Mouse (Mus musculus) embryonic facial prominence, embryonic 15.5 days (tissue): ENCODE measurements around the gene Vwa3a. TPM values are rescaled to one million over a fixed set of nuclear protein-coding genes. Genes with fewer than 3 reads are reported as not detected.

Experiments used
- ATAC-seq: fragments of 200-750 bp; cut with Nextera tagmentation; 2 replicates; pipeline ENCODE4 v1.8.0; 2017; ENCODE audit warnings: low read depth, moderate TSS enrichment; ENCODE audit not compliant: insufficient number of reproducible peaks, low FRiP score, low TSS enrichment
- H3K27ac ChIP-seq: fragments of 300-500 bp; sonication (generic); replicated peaks from 2 replicates; pipeline ENCODE4 v1.5.1; 2015; ENCODE audit warnings: mild to moderate bottlenecking, inconsistent platforms
- H3K27me3 ChIP-seq: fragments of 300-500 bp; sonication (generic); 2 replicates; pipeline ENCODE4 v1.6.1; 2015; ENCODE audit warnings: inconsistent platforms
- H3K36me3 ChIP-seq: fragments of 300-500 bp; sonication (generic); 2 replicates; pipeline ENCODE4 v1.6.1; 2015; ENCODE audit warnings: mild to moderate bottlenecking, inconsistent platforms
- H3K4me1 ChIP-seq: fragments of 300-500 bp; sonication (generic); 2 replicates; pipeline ENCODE4 v1.6.1; 2015; ENCODE audit warnings: inconsistent platforms
- H3K4me2 ChIP-seq: fragments of 300-500 bp; sonication (generic); replicated peaks from 2 replicates; pipeline ENCODE4 v1.6.1; 2015; ENCODE audit warnings: mild to moderate bottlenecking, inconsistent platforms
- H3K4me3 ChIP-seq: fragments of 300-500 bp; sonication (generic); replicated peaks from 2 replicates; pipeline ENCODE4 v1.5.1; 2015; ENCODE audit warnings: mild to moderate bottlenecking, inconsistent platforms
- H3K9ac ChIP-seq: fragments of 300-500 bp; sonication (generic); 2 replicates; pipeline ENCODE4 v1.6.1; 2015; ENCODE audit warnings: inconsistent platforms
- H3K9me3 ChIP-seq: fragments of 300-500 bp; sonication (generic); replicated peaks from 2 replicates; pipeline ENCODE4 v1.6.1; 2016; ENCODE audit warnings: inconsistent platforms
- WGBS: fragments of 180-500 bp; shearing (Covaris S2); methylation state at CpG from one replicate; pipeline ENCODE4 v1.1.7; 2015; 5-methylcytosine and 5-hydroxymethylcytosine counted together
- polyA plus RNA-seq: library from polyadenylated mRNA; unstranded; fragments of >200 nt; fragmentation: Nextera tagmentation; extraction: Ambion mirVana; gene quantifications from 2 replicates; pipeline ENCODE4 v1.2.1, GENCODE M21; 2015

Gene Vwa3a
- polyA plus RNA-seq, 1 experiment from 2014 or later: 3.2 TPM

DNA sequence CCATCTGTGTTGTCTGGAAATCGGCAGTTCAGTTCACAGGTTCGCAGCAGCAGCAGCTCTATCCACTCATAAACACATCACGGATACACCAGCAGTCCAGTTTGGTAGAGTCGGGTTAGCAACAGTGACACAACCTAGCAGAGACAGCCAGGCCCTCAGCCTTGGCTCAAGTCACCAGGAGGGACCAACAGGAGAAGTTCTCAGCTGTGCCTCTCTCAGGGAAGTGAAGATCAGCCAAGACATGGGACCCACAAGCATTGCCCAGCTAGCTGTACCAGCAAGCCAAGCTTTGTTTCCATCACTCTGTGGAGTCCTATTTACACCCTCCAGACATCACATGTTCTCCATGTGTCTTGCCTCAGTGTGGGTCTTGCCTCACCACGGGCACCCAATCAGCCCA is 7.7 kb downstream of the Vwa3a start:
- no peaks in the 10 kb centered on the region for H3K9me3 ChIP-seq

DNA sequence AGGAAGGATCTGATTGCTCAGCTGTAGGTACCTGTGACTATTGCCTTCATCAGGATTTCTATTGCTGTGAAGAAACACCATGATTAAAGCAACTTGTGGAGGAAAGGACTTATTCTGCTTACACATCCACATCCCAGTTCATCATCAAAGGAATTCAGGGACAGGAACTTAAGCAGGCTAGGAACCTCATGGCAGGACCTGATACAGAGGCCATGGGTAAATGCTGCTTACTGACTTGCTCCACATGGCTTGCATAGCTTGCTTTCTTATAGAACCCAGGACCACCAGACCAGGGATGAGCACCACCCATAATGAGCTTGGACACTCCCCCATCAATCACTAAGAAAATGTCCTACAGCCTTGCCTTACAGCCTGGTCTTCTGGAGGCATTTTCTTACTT is 9.4 kb downstream of the Vwa3a start:
- no peak for ATAC-seq
- Histone ChIP-seq H3K27ac (no peak overlapping the region), H3K4me2 (no peak overlapping the region), H3K9me3 (no peaks in the 10 kb centered on the region), H3K27me3 (no peaks in the 10 kb centered on the region), H3K36me3 (no peaks in the 10 kb centered on the region), H3K4me1 (no peaks in the 10 kb centered on the region), H3K4me3 (no peak overlapping the region), H3K9ac (no peak overlapping the region)

More for the DNA sequence above, 7.7 kb downstream of the Vwa3a start:
- Histone ChIP-seq H3K27me3 (no peaks in the 10 kb centered on the region), H3K4me3 (no peak overlapping the region), H3K4me1 (no peaks in the 10 kb centered on the region), H3K9ac (no peak overlapping the region), H3K27ac (no peak overlapping the region), H3K36me3 (no peaks in the 10 kb centered on the region), H3K4me2 (no peak overlapping the region)
- 85% methylated on average over 5 of the region's 5 CpGs for WGBS
- no peak for ATAC-seq

DNA sequence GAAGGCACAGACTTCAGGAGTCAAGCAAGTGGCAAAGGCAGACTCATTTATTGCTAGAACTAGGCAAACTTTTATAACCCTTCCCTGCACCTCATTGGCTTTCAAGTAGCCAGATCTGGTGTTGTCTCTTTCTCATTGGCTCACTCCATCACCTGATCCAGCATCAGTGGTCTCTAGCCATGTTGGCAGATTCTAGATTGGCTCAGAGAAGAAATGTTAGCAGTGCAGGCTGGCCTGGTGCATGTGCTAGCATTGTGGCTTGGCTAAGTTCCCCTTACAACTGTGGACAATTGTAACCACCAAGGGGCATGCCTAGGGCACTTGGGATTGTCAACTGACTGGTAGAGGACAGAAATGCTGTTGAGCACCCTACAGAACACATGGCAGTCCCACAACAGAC is 12.2 kb downstream of the Vwa3a start:
- ATAC-seq: no peak
- H3K27me3 ChIP-seq: no peaks in the 10 kb centered on the region
- no peak overlapping the region for H3K9ac ChIP-seq
- H3K9me3 ChIP-seq: no peaks in the 10 kb centered on the region
- H3K4me2 ChIP-seq: no peak overlapping the region
- H3K4me3 ChIP-seq: no peak overlapping the region
- H3K27ac ChIP-seq: no peak overlapping the region
- no peaks in the 10 kb centered on the region for H3K4me1 ChIP-seq
- H3K36me3 ChIP-seq: no peaks in the 10 kb centered on the region

DNA sequence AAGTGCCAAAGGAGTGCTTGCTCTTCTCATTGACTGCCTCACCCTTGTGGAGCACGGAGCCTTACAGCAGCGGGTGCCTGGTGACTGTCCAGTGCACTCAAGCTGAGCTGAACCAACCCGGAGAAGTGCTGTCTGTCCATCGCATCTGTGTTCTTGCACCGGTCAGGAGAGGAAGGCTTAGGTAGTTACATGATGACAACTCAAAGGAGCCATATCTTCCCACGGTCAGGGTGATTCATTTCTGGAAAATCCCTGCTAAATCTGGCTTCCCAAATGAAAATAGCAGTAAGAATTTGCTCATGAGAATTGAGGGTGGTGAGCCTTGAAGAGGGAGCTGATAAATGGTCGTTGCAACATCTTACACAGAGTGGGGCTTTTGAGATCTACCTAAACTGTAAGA is 12.8 kb downstream of the Vwa3a start:
- no peak overlapping the region for H3K4me3 ChIP-seq
- no peaks in the 10 kb centered on the region for H3K27me3 ChIP-seq
- H3K4me2 ChIP-seq: no peak overlapping the region
- WGBS: 83% methylated on average over 7 of the region's 7 CpGs
- H3K9ac ChIP-seq: no peak overlapping the region
- ATAC-seq: no peak
- H3K9me3 ChIP-seq: no peaks in the 10 kb centered on the region
- no peak overlapping the region for H3K27ac ChIP-seq
- H3K36me3 ChIP-seq: no peaks in the 10 kb centered on the region
- H3K4me1 ChIP-seq: no peaks in the 10 kb centered on the region

DNA sequence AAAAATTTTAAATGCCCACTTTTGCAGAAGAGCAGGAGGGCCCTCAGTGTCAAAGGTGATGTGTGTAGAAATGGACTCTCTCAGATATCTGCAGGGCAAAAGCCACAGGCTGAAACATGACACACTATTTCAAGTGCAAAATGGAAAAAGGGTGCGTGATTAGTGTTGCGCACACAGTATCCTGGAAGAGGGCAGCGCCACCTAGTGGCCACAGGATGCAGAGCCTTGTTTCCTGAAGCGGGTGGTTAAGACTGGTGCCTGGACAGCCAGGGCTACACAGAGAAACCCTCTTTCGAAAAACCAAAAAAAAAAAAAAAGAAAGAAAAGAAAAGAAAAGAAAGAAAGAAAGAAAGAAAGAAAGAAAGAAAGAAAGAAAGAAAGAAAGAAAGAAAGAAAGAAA is 15.6 kb downstream of the Vwa3a start:
- no peak overlapping the region for H3K4me2 ChIP-seq
- H3K27me3 ChIP-seq: no peaks in the 10 kb centered on the region
- H3K27ac ChIP-seq: no peak overlapping the region
- H3K9ac ChIP-seq: no peak overlapping the region
- WGBS: 4% methylated on average over 5 of the region's 5 CpGs
- peak; percentile 41; the same call in 1 of the 2 replicates for ATAC-seq
- H3K9me3 ChIP-seq: no peaks in the 10 kb centered on the region
- H3K4me1 ChIP-seq: no peaks in the 10 kb centered on the region
- H3K36me3 ChIP-seq: no peaks in the 10 kb centered on the region
- H3K4me3 ChIP-seq: no peak overlapping the region

DNA sequence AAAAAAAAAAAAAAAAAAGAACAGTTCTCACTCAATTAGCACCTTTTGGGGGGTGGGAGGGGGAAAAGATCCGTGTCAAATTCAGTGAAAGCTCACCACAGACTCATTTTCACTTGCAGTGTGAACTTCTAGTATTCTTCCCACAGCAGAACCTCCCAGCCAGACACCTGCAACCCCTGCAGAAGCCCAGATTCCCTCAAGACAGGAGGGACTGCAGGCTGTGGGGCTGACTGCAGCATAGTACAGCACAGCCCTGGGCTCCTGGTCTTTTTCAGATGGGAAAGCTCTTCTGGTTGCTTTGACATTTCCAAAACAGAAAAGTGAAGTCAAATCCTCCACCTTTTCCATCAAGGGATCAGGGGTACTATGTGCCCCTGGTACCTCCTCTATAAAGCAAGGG is 28.3 kb downstream of the Vwa3a start:
- H3K4me1 ChIP-seq: no peaks in the 10 kb centered on the region
- WGBS: 3% methylated on average over 1 of the region's 1 CpGs
- H3K4me3 ChIP-seq: no peak overlapping the region
- no peak for ATAC-seq
- no peaks in the 10 kb centered on the region for H3K36me3 ChIP-seq
- no peak overlapping the region for H3K27ac ChIP-seq
- H3K9ac ChIP-seq: no peak overlapping the region
- no peak overlapping the region for H3K4me2 ChIP-seq
- no peaks in the 10 kb centered on the region for H3K9me3 ChIP-seq
- H3K27me3 ChIP-seq: no peaks in the 10 kb centered on the region

DNA sequence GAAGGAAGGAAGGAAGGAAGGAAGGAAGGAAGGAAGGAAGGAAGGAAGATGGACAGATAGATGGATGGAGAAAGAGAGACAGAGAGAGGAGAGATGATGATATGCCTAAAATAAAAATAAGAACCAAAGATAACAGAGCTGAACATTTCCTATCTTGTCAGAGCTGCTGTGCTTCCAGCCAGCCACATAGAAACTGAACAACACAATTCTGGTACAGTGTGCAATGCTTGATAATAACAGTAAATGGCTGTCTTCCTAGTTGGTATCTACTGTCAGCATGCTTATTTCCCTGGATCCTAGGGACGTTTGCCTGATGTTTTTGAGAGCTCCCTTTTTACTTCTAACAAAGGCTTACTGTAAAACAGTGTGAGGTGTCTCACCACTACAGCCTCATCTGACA is 32.3 kb downstream of the Vwa3a start:
- H3K9me3 ChIP-seq: no peaks in the 10 kb centered on the region

DNA sequence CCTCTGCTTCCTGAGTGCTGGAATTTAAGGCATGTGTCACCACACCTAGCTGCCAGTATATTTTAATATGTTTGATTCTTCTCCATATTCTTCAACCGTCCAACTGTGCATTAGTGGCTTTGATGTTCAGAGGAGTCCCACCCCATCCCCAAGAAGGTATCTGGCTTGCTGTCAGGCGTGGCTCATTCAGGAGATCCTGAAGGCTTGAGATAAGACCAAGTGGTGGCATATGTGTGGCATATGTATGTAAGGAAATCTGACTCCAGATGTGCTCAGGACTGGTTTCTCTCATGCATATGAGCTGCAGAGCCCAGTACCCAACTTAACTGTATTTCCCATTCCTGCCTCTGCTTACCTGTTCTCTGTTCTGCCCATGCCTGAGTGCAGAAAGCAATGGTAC is 38.9 kb downstream of the Vwa3a start:
- H3K4me3 ChIP-seq: no peak overlapping the region
- no peaks in the 10 kb centered on the region for H3K9me3 ChIP-seq
- no peak for ATAC-seq
- 46% methylated on average over 2 of the region's 2 CpGs for WGBS
- no peaks in the 10 kb centered on the region for H3K4me1 ChIP-seq
- H3K27ac ChIP-seq: no peak overlapping the region
- H3K36me3 ChIP-seq: no peaks in the 10 kb centered on the region
- H3K9ac ChIP-seq: no peak overlapping the region
- H3K27me3 ChIP-seq: no peaks in the 10 kb centered on the region
- no peak overlapping the region for H3K4me2 ChIP-seq

More for the DNA sequence above, 32.3 kb downstream of the Vwa3a start:
- Histone ChIP-seq H3K27ac (no peak overlapping the region), H3K36me3 (no peaks in the 10 kb centered on the region), H3K9ac (no peak overlapping the region), H3K4me3 (no peak overlapping the region), H3K4me2 (no peak overlapping the region), H3K4me1 (no peaks in the 10 kb centered on the region), H3K27me3 (no peaks in the 10 kb centered on the region)
- ATAC-seq: no peak
- WGBS: 62% methylated on average over 1 of the region's 1 CpGs

DNA sequence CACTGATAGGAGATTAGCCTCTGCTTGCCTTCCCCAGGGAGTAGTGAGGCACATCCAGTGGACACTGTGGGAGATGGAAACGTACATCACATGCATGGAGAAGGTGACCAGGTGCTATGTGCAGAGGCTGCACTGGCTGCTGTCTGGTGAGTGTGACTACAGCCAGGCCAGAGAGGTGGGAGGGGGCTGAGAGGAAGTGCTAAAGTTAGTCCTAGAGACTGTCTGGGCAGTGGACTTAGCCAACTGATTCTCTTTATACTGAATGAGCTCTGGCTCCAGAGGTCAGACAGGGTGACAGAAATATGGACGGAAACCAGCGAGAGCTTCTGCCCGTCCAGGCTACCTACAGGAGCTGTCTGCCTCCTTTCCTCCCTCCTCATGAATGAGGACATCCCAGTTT is 56.4 kb downstream of the Vwa3a start:
- Histone ChIP-seq H3K4me2 (no peak overlapping the region), H3K36me3 (no peaks in the 10 kb centered on the region), H3K9me3 (no peaks in the 10 kb centered on the region), H3K27ac (no peak overlapping the region), H3K9ac (no peak overlapping the region), H3K4me3 (no peak overlapping the region), H3K27me3 (no peaks in the 10 kb centered on the region), H3K4me1 (no peaks in the 10 kb centered on the region)
- no peak for ATAC-seq
- WGBS: 75% methylated on average over 4 of the region's 4 CpGs

DNA sequence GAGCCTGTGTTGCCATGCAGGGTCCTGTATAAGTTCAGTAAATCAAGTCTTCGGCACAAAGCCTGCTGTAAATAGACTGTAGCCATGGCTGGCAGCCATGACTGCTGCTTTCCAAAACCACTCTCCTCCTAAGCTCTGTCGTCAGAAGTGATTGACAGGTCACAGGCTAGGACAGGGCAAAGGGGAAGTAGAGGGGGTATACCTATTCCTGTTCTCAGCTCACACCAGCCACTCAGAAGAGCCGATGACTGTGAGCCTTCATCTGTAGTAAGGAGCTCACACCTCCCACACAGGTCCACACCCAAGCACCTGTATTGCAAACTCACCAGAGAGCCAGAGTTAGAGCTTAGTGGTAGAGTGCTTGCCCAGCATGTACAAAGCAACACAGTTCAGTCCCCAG is 57.3 kb downstream of the Vwa3a start:
- H3K4me3 ChIP-seq: no peak overlapping the region
- H3K27ac ChIP-seq: no peak overlapping the region
- no peaks in the 10 kb centered on the region for H3K9me3 ChIP-seq
- no peak overlapping the region for H3K9ac ChIP-seq
- 0 out of 2 replicates have a peak, but pooled peaks have one; percentile 34 for ATAC-seq
- H3K36me3 ChIP-seq: no peaks in the 10 kb centered on the region
- no peak overlapping the region for H3K4me2 ChIP-seq
- H3K4me1 ChIP-seq: no peaks in the 10 kb centered on the region
- H3K27me3 ChIP-seq: no peaks in the 10 kb centered on the region
- 62% methylated on average over 3 of the region's 3 CpGs for WGBS

DNA sequence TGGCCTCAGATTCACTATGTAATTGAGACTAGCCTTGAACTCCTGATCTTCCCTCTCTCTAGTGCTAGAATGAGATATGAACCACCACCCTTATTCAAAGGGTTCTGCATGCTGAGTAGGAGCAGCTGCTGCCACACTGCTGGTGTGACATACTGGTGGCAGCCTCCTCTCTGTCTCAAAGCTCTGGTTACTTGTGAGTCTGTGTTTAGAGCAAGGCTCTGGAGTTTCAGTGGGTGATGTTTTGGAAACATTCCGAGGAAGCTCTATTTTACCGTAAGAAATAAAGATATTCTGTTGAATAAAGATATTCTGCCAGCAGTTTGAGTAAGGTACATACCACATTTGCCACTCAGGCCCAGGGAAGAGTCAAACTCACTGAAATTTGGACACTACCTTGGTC is 64.2 kb downstream of the Vwa3a start:
- Histone ChIP-seq H3K4me3 (no peak overlapping the region), H3K27ac (no peak overlapping the region), H3K9me3 (no peaks in the 10 kb centered on the region), H3K9ac (no peak overlapping the region), H3K27me3 (no peaks in the 10 kb centered on the region), H3K4me2 (no peak overlapping the region), H3K4me1 (no peaks in the 10 kb centered on the region), H3K36me3 (no peaks in the 10 kb centered on the region)
- ATAC-seq: no peak
- 93% methylated on average over 2 of the region's 2 CpGs for WGBS

DNA sequence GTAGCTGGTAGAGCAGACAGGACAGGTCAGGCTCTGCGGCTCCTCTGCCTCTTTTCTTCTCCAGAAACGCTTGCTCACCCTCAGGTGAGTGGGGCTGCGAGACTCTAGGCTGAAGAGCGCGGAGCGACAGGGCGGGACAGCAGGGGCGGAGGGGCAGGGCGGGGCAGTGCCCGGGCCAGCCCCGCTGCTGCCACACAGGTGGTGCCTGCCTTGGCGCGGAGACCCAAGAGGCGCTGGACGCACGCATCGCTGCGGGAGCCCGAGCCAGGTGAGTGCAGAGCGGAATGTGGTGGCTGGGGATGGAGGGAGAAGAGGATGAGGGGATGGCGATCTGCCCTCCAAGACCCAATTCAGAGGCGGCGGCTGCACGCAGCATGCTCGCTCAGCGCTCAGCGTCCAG is 70.6 kb downstream of the Vwa3a start:
- H3K36me3 ChIP-seq: no peaks in the 10 kb centered on the region
- no peaks in the 10 kb centered on the region for H3K9me3 ChIP-seq
- no peak for ATAC-seq
- H3K4me3 ChIP-seq: peak overlapping the region; percentile 23; the same call in 1 of the 2 replicates
- peak overlapping the region; percentile 50 for H3K4me2 ChIP-seq
- H3K9ac ChIP-seq: no peak overlapping the region
- H3K4me1 ChIP-seq: peaks cover 5% of the 10 kb centered on the region
- WGBS: 4% methylated on average over 27 of the region's 27 CpGs
- H3K27ac ChIP-seq: no peak overlapping the region
- H3K27me3 ChIP-seq: peaks cover 5% of the 10 kb centered on the region; the same call in 1 of the 2 replicates
